Mouse (Mus musculus): ENCODE data around the gene Nrxn1. TPM values are rescaled to one million over a fixed set of nuclear protein-coding genes. Genes with fewer than 3 reads are reported as not detected.
A peak's percentile ranks its signal among the peaks of the same experiment; 100 is the strongest.

Gene Nrxn1
- polyA plus RNA-seq, 1 experiment from 2014 or later: 13.7 TPM

DNA sequence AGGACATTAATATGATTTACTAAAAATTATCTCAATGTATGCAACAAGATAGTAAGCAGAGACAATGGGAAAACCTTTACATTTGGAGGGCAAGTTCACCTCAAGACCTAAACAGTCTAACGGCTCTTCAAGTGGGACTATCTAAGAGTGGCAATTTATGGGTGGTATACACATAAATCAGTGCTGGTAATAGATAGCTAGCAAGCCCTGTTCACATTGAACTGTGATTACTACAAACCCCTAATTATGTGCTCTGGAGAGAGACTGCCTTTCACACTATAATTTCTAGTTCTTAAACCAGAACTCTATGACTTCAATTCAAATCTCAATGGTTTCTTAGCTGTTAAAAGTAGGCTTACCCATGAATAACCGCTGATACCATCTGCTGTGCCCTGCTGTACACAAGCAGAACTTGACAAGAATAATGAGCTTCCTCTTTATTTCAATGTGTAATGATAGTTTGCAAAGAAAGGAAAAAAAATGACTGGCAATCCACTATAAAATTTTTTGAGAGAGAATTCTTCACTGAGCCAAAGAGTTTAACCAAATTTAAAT lies 453.8 kb downstream of the Nrxn1 start:
- no peak for ATAC-seq (replicated peaks; ENCODE audit: low FRiP score)
- H3K4me1 ChIP-seq (replicated peaks; ENCODE audit: control insufficient read depth, insufficient read depth, low read length): no peaks in the 10 kb centered on the region

DNA sequence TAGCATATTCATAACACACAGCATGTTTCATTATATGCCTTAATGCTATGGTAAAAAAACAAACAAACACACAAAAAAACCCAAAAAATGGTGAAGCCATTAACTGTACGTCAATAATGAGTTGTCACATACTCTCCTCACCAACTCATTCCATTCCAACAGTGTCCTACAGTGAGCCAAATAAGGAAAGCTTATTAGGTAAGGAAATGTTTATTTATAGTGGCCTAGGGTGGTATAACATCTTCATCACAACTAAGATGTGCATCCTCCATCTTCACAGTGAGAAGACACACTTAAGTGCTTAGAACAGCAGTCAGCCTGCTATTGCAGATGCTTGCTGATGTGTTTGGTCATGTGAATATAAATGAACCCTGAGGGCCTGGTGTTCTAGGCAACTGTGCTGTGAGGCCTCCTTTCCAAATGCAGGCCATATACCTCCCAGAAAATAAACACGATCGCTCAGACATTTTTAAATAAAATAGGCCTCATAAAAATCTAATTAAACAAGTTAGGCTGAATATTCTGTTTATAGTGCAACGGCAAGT lies 454.6 kb downstream of the Nrxn1 start:
- Histone ChIP-seq H3K27me3 (ENCODE audit: control insufficient read depth, insufficient read depth, low read length) (no peaks in the 10 kb centered on the region), H3K4me2 (ENCODE audit: low read depth, low read length, severe bottlenecking) (no peak overlapping the region), H3K27ac (ENCODE audit: low read depth, low read length) (no peak overlapping the region), H3K9me3 (ENCODE audit: control insufficient read depth, low read length) (no peaks in the 10 kb centered on the region), H3K36me3 (ENCODE audit: control insufficient read depth, insufficient read depth, low read length) (no peaks in the 10 kb centered on the region), H3K4me3 (ENCODE audit: low read depth, low read length) (no peak overlapping the region), H3K9ac (ENCODE audit: low read length) (no peak overlapping the region), H3K4me1 (replicated peaks; ENCODE audit: control insufficient read depth, insufficient read depth, low read length) (no peaks in the 10 kb centered on the region)
- 91% methylated on average over 4 of the region's 4 CpGs for WGBS
- ATAC-seq (replicated peaks; ENCODE audit: low FRiP score): no peak
- DNase-seq (ENCODE audit: low spot score): no peak

More for the DNA sequence above, 453.8 kb downstream of the Nrxn1 start:
- no peaks in the 10 kb centered on the region for H3K36me3 ChIP-seq (ENCODE audit: control insufficient read depth, insufficient read depth, low read length)
- H3K4me3 ChIP-seq (ENCODE audit: low read depth, low read length): no peak overlapping the region
- no peak for DNase-seq (ENCODE audit: low spot score)
- no peaks in the 10 kb centered on the region for H3K27me3 ChIP-seq (ENCODE audit: control insufficient read depth, insufficient read depth, low read length)
- no peaks in the 10 kb centered on the region for H3K9me3 ChIP-seq (ENCODE audit: control insufficient read depth, low read length)
- no peak overlapping the region for H3K9ac ChIP-seq (ENCODE audit: low read length)
- no peak overlapping the region for H3K27ac ChIP-seq (ENCODE audit: low read depth, low read length)
- H3K4me2 ChIP-seq (ENCODE audit: low read depth, low read length, severe bottlenecking): no peak overlapping the region
- 72% methylated on average over 2 of the region's 2 CpGs for WGBS

DNA sequence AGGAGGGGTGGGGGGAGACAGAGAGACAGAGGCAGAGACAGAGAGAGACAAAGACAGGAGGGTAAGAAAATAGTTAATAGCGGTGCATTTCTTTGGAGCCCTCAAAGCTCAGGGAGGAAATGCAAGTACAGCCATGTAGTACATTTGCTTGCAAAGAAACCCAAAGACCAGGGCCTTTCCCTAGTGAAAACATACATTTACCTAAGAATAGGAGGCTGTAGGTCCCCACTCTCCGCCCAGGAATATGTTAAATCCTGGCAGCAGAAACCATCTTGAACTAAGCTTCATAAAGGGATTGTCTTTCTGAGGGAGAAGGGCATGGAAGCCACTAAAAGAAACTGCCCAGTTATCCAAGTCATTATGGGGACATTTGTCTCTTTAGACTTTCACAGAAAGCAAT lies 461.5 kb downstream of the Nrxn1 start:
- DNase-seq (ENCODE audit: low spot score) (no peak), ATAC-seq (replicated peaks; ENCODE audit: low FRiP score) (no peak)
- Histone ChIP-seq H3K4me3 (ENCODE audit: low read depth, low read length) (no peak overlapping the region), H3K9ac (ENCODE audit: low read length) (no peak overlapping the region), H3K4me2 (ENCODE audit: low read depth, low read length, severe bottlenecking) (no peak overlapping the region), H3K4me1 (replicated peaks; ENCODE audit: control insufficient read depth, insufficient read depth, low read length) (no peaks in the 10 kb centered on the region), H3K27me3 (ENCODE audit: control insufficient read depth, insufficient read depth, low read length) (no peaks in the 10 kb centered on the region), H3K36me3 (ENCODE audit: control insufficient read depth, insufficient read depth, low read length) (no peaks in the 10 kb centered on the region), H3K27ac (ENCODE audit: low read depth, low read length) (no peak overlapping the region), H3K9me3 (ENCODE audit: control insufficient read depth, low read length) (no peaks in the 10 kb centered on the region)
- WGBS: 49% methylated on average over 2 of the region's 2 CpGs

DNA sequence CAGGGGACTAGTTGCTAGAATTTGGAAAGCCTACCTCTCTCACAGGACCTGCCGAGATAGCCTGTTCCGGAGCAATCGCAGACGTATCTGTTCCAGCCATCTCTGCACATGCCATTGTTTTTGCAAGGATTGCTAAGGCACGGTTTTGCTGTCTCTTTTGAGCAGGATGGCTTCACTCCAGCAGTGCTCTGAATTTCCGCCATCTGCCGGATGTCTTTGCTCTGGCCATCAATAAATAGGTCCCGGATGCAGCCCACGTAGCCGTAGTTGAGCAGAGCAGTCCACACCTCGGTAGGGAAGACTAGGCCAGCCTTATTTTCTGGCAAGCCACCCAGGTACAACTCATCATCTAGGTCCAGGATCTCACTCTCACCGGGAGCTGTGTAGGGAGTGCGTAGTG lies 463.0 kb downstream of the Nrxn1 start:
- no peak overlapping the region for H3K27ac ChIP-seq (ENCODE audit: low read depth, low read length)

GRCm38 (mm10) chr17:90628469-90628868 lies 464.4 kb downstream of the Nrxn1 start:
- Histone ChIP-seq H3K4me1 (replicated peaks; ENCODE audit: control insufficient read depth, insufficient read depth, low read length) (no peaks in the 10 kb centered on the region), H3K27me3 (ENCODE audit: control insufficient read depth, insufficient read depth, low read length) (no peaks in the 10 kb centered on the region), H3K9me3 (ENCODE audit: control insufficient read depth, low read length) (no peaks in the 10 kb centered on the region), H3K36me3 (ENCODE audit: control insufficient read depth, insufficient read depth, low read length) (no peaks in the 10 kb centered on the region), H3K27ac (ENCODE audit: low read depth, low read length) (no peak overlapping the region), H3K4me3 (ENCODE audit: low read depth, low read length) (no peak overlapping the region), H3K9ac (ENCODE audit: low read length) (no peak overlapping the region), H3K4me2 (ENCODE audit: low read depth, low read length, severe bottlenecking) (no peak overlapping the region)
- peak; percentile 83 for ATAC-seq (replicated peaks; ENCODE audit: low FRiP score)
- WGBS: 32% methylated on average over 2 of the region's 2 CpGs
- DNase-seq (ENCODE audit: low spot score): no peak

More for the DNA sequence above, 463.0 kb downstream of the Nrxn1 start:
- 83% methylated on average over 13 of the region's 13 CpGs for WGBS
- Histone ChIP-seq H3K4me1 (replicated peaks; ENCODE audit: control insufficient read depth, insufficient read depth, low read length) (no peaks in the 10 kb centered on the region), H3K9me3 (ENCODE audit: control insufficient read depth, low read length) (no peaks in the 10 kb centered on the region), H3K4me3 (ENCODE audit: low read depth, low read length) (no peak overlapping the region), H3K9ac (ENCODE audit: low read length) (no peak overlapping the region), H3K4me2 (ENCODE audit: low read depth, low read length, severe bottlenecking) (no peak overlapping the region), H3K36me3 (ENCODE audit: control insufficient read depth, insufficient read depth, low read length) (no peaks in the 10 kb centered on the region), H3K27me3 (ENCODE audit: control insufficient read depth, insufficient read depth, low read length) (no peaks in the 10 kb centered on the region)
- no peak for DNase-seq (ENCODE audit: low spot score)
- no peak for ATAC-seq (replicated peaks; ENCODE audit: low FRiP score)

DNA sequence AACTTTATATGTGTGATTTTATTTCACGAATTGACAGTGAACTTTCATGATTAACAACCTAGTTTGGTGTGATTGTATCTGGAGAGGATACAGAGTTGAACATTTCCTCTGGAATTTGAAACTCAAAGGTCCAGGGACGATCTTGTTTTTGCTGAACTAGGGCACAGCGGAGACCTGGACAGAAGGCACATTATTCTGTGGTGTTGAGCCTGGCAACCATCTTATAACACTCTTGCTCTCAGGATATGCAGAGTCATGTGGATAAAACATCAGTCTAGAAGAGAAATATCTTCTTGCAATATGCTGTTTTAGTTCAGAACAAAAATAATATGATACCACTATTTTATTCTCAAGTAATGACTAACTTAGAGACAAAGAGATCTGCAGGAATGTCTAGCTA lies 464.9 kb downstream of the Nrxn1 start:
- H3K27ac ChIP-seq (ENCODE audit: low read depth, low read length): no peak overlapping the region
- H3K9ac ChIP-seq (ENCODE audit: low read length): no peak overlapping the region
- no peaks in the 10 kb centered on the region for H3K27me3 ChIP-seq (ENCODE audit: control insufficient read depth, insufficient read depth, low read length)
- no peak overlapping the region for H3K4me2 ChIP-seq (ENCODE audit: low read depth, low read length, severe bottlenecking)
- 77% methylated on average over 3 of the region's 3 CpGs for WGBS
- no peaks in the 10 kb centered on the region for H3K4me1 ChIP-seq (replicated peaks; ENCODE audit: control insufficient read depth, insufficient read depth, low read length)
- no peaks in the 10 kb centered on the region for H3K36me3 ChIP-seq (ENCODE audit: control insufficient read depth, insufficient read depth, low read length)
- no peak overlapping the region for H3K4me3 ChIP-seq (ENCODE audit: low read depth, low read length)
- H3K9me3 ChIP-seq (ENCODE audit: control insufficient read depth, low read length): no peaks in the 10 kb centered on the region
- no peak for DNase-seq (ENCODE audit: low spot score)
- ATAC-seq (replicated peaks; ENCODE audit: low FRiP score): no peak

- Histone ChIP-seq H3K9ac (ENCODE audit: low read length) (no peak overlapping the region), H3K27me3 (ENCODE audit: control insufficient read depth, insufficient read depth, low read length) (no peaks in the 10 kb centered on the region), H3K27ac (ENCODE audit: low read depth, low read length) (no peak overlapping the region), H3K9me3 (ENCODE audit: control insufficient read depth, low read length) (no peaks in the 10 kb centered on the region), H3K4me1 (replicated peaks; ENCODE audit: control insufficient read depth, insufficient read depth, low read length) (no peaks in the 10 kb centered on the region), H3K36me3 (ENCODE audit: control insufficient read depth, insufficient read depth, low read length) (no peaks in the 10 kb centered on the region), H3K4me2 (ENCODE audit: low read depth, low read length, severe bottlenecking) (no peak overlapping the region), H3K4me3 (ENCODE audit: low read depth, low read length) (no peak overlapping the region)
- ATAC-seq (replicated peaks; ENCODE audit: low FRiP score) (no peak), DNase-seq (ENCODE audit: low spot score) (no peak)
- 85% methylated on average over 3 of the region's 3 CpGs for WGBS
Measured at GRCm38 (mm10) chr17:90627395-90627794, 465.5 kb downstream of the Nrxn1 start.

DNA sequence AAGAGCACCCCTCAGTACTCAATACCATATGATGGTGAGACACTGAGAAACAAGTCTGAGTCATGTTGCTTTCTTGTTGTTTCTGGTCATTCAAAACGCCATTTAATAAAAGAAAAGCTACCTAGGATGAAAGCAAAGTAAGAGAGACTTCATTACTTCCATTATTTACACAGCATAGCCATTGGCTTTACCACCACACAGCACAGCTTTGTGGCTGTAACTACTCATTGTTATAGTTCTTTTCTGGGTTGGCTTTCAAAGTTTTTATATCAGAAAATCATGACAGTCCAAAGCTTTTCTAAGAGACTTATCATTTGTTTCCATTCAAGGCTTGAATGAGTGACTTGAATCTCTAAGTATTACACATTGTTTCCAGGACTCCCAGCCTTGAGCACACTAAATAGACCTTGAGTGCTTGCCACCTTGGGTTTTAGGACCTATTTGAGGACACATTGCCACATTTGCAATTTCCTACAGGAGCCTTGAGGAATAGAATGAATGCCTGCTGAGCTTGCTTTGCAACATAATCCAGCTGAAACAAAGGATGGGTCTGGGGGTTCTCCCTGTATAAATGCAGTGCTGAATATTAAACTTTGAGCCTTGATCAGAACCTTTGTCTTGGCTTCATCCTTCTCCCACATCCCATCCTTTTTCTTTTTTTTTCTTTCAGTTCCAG lies 468.1 kb downstream of the Nrxn1 start:
- Histone ChIP-seq H3K9ac (ENCODE audit: low read length) (no peak overlapping the region), H3K27ac (ENCODE audit: low read depth, low read length) (no peak overlapping the region), H3K9me3 (ENCODE audit: control insufficient read depth, low read length) (no peaks in the 10 kb centered on the region), H3K27me3 (ENCODE audit: control insufficient read depth, insufficient read depth, low read length) (no peaks in the 10 kb centered on the region), H3K4me2 (ENCODE audit: low read depth, low read length, severe bottlenecking) (no peak overlapping the region), H3K4me1 (replicated peaks; ENCODE audit: control insufficient read depth, insufficient read depth, low read length) (no peaks in the 10 kb centered on the region), H3K4me3 (ENCODE audit: low read depth, low read length) (no peak overlapping the region), H3K36me3 (ENCODE audit: control insufficient read depth, insufficient read depth, low read length) (no peaks in the 10 kb centered on the region)
- DNase-seq (ENCODE audit: low spot score): no peak
- ATAC-seq (replicated peaks; ENCODE audit: low FRiP score): peak; percentile 70
- 22% methylated on average over 1 of the region's 1 CpGs for WGBS

GRCm38 (mm10) chr17:90621828-90622227 lies 471.0 kb downstream of the Nrxn1 start:
- H3K4me2 ChIP-seq (ENCODE audit: low read depth, low read length, severe bottlenecking): no peak overlapping the region
- H3K4me3 ChIP-seq (ENCODE audit: low read depth, low read length): no peak overlapping the region
- ATAC-seq (replicated peaks; ENCODE audit: low FRiP score): no peak
- no peaks in the 10 kb centered on the region for H3K36me3 ChIP-seq (ENCODE audit: control insufficient read depth, insufficient read depth, low read length)
- WGBS: 83% methylated on average over 4 of the region's 4 CpGs
- no peaks in the 10 kb centered on the region for H3K4me1 ChIP-seq (replicated peaks; ENCODE audit: control insufficient read depth, insufficient read depth, low read length)
- H3K27ac ChIP-seq (ENCODE audit: low read depth, low read length): no peak overlapping the region
- no peaks in the 10 kb centered on the region for H3K9me3 ChIP-seq (ENCODE audit: control insufficient read depth, low read length)
- H3K9ac ChIP-seq (ENCODE audit: low read length): no peak overlapping the region
- H3K27me3 ChIP-seq (ENCODE audit: control insufficient read depth, insufficient read depth, low read length): no peaks in the 10 kb centered on the region
- no peak for DNase-seq (ENCODE audit: low spot score)

All from forebrain, embryonic 11.5 days (tissue).